Mouse (Mus musculus) left cerebral cortex, postnatal 4 days (tissue): ENCODE data around the gene Ifi47. TPM values are rescaled to one million over a fixed set of nuclear protein-coding genes. Genes with fewer than 3 reads are reported as not detected.
A peak's percentile ranks its signal among the peaks of the same experiment; 100 is the strongest.

Source experiments
- DNase-seq: peaks from one replicate; pipeline ENCODE4 v3.0.0-alpha.2; 2022
- intact Hi-C: fragments of 180-260 bp; cut with DNase I; formaldehyde crosslinking; loops from one replicate; pipeline ENCODE4 v1.15.1; 2025
- total RNA-seq, 2 experiments: library from RNA; stranded (reverse); gene quantifications; 2 replicates each; pipeline ENCODE4 v1.2.3; 2021

Ifi47 gene
- total RNA-seq, 2 experiments from 2014 or later, result 0.48 to 0.90 TPM

DNA sequence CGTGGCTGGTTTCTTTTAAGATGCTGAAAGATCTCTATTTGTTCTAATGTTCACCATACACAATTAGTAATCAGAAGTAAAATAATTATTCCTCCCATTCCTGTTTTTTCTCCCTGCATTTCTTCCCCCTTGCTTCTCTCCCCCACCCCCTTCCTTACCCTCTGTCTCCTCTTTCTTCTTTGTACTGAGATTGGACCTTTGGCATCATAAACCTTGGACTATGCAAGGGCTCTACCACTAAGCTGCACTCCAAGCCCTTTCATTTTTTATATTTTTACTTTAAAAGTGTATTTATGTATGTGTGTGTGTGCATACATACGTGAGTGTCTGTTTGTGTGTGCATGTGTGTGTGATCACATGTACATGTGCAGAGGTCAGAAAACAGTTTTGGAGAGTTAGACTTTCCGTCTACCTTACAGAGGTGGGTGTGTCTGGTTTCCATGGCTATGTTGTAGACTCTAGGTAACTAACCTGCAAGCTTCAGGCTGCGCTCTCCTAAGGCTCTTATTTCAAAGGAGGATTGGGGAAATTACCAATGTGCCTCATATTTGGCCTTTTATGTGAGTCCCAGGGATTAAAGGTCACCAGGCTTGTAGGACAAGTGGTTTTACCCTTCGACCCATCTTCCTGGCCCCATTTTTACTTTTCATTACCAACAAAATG is 12.7 kb downstream of the Ifi47 start:
- intact Hi-C loops, result no loop called here
- no peak for DNase-seq

DNA sequence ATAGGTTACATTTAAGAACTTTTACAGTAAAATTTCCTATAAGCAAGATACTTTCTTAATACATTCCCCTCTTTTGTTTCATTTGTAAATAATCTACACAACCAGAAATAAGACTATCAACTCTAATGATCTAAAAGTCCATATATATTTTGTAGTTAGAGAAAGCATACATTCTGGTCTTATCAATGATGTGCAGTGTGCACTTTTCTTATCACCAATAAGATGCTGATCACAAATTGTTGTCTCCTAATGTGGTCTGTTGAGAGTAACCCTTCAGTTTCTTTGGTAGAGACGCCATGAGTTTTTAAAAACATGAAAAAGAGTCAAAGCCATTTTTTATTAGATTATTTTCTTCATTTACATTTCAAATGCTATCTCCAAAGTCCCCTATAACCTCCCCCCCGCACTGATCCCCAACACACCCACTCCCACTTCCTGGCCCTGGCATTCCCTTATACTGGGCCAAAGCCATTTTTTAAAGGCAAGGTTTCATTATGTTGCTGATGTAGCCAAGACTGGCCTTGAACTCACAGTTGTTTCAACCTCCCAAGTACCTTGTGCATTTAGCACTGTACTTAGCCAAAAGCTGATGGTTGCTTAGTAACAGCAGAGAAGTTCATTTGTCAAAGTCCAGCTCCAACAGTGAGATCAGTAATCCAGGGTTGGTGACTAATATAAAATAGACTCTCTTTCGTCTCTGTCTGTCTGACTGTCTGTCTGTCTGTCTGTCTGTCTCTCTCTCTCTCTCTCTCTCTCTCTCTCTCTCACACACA is 13.5 kb downstream of the Ifi47 start:
- no peak for DNase-seq
- intact Hi-C loops, result no loop called here

DNA sequence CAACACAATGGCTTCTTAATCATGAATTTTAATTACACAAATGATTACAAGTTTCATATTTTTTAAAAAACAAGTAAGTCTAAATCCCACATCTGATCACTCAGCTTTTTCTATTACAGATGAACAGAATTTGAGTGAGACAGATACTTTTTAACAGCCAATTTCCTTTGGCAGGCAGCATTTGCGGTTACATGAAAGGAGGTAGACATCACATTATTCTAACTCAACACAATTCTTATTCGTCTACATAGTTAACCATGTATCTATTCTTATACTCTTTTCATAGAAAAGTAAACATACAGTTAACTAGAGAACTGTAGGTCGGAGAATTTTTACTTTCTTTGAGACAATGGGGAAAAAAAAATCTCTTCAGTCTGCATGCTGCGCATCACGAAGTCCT is 14.2 kb downstream of the Ifi47 start:
- DNase-seq, result no peak
- intact Hi-C loops, result no loop called here

DNA sequence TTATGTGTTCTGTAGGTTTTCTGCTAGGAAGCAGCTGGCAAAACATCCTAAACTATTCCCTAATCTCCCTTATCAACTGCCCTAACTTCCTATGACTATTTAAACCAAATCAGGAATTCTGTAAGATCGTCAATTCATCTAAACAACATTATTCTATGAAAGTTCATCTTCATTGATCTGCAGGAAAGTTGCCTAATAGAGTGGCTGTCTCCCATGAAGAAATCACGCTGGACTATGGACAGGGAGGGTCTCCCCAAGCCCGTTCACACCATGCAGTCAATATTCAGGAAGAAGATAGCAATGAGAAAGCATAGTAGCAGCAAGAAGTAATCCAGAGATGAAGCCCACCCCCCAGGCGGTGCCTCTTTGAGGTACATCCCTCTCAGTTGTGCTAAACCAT is 14.8 kb downstream of the Ifi47 start:
- intact Hi-C loops, result no loop called here
- DNase-seq, result no peak

DNA sequence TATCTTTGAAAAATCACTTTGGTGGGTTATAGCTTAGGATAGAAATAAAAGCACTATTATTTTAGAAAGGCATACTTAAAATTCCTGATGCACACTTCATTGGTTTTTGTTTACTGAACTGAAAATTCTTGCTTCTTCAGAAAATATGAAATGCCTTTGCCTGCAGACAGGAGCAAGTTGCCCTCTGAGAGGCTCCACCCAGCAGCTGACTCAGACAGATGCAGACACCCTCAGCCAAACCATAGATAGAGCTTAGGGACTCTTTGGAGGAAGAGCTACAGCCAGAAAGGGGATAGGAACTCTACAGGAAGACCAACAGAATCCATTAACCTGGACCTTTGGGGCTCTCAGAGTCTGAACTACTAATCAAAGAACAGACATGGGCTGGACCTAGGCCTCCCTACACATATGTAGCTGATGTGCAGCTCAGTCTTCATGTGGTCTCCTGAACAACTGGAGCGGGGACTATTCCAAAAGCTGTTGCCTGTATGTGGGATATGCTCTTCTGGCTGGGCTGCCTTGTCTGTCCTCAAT is 15.7 kb downstream of the Ifi47 start:
- DNase-seq, result no peak
- intact Hi-C loops, result no loop called here

DNA sequence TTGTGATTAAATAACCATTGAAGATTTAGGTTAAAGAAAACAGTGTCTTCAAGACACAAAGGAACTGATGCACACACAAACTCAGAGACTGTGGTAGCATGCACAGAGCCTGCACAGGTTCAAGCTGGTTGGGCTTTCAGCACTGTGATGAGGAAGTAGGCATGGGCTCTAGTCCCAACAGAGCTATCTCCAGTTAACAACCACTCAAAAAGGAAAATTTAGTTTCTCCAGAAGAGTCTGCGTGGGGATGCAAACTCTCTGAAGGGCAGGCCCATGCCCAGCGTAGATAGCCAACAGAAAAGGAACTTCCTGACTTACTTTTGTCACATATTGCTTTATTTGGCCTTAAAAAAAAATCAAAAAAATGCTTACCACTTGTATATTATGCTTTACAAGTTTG is 16.4 kb downstream of the Ifi47 start:
- intact Hi-C loops, result no loop called here
- DNase-seq, result no peak

DNA sequence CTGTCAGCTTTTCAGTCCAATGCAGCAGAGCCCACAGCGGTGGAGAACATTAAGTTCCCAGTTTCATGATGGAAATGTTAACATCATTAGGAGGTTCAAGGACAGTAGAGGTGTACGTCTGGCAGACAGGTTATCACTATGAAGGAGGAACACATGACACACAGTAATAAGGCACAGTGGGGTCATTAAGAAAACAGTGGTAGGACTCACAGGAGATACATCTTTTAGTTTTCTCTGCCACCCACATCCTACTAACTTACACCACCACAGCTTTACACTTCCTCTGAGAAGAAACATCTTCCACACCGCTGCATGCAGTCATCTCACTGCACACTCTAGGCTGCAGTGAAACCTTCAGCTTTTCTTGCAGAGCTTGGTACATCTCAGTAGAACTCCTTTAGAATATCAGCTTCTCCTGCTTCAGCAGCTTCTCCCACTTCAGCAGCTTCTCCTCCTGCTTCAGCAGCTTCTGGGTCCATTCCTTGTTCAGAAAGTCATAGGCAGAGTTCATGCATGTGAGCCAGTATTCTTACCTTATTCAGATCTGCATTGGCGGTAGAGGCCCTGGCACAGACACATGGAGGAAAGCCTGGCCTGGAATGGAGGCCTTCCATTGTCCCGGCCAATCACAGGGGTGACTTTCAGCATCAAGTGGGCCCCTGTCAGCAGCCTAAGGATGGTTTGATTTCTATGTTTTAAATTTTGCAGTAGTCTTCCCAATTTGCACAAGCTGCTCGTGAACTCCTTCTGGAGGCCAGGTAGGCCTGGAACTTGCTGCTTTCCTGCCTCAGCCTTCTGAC is 17.7 kb downstream of the Ifi47 start:
- no peak for DNase-seq
- intact Hi-C loops, result no loop called here

DNA sequence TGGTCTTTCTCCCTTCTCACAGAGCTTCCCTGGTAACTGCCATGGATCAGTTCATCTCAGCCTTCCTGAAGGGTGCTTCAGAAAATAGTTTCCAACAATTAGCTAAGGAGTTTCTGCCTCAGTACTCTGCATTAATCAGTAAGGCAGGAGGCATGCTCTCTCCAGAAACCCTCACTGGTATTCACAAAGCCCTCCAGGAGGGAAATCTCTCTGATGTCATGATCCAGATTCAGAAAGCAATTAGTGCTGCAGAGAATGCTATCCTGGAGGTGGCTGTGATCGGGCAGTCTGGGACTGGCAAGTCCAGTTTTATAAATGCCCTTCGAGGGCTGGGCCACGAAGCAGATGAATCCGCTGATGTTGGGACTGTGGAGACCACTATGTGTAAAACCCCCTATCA is 19.0 kb downstream of the Ifi47 start:
- DNase-seq, result no peak

DNA sequence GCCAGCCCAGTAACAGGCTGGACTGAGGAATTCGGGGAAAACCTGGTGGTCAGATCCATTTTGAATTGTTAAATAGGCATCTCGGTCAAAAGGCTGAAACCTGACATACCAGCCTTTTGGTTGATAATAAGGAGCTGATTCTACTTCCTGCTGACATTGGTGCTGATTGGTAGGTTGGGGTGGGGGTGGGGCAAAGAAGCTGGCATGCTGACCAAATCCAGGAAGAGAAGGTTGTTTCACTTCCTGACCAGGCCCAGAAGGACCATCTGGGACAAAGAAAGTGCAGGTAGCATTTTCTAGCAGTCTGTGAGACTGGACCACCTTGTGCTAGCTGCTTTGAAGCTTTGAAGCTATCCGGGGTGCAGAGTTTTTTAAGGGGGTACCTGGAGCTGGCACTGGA is 24.0 kb downstream of the Ifi47 start:
- no peak for DNase-seq
- intact Hi-C loops, result loop anchor here (5.0 kb wide), 1 partner anchor 228 kb away; the partner anchor contains the start of gene Irgm1

More for the DNA sequence above, 19.0 kb downstream of the Ifi47 start:
- intact Hi-C loops, result no loop called here

DNA sequence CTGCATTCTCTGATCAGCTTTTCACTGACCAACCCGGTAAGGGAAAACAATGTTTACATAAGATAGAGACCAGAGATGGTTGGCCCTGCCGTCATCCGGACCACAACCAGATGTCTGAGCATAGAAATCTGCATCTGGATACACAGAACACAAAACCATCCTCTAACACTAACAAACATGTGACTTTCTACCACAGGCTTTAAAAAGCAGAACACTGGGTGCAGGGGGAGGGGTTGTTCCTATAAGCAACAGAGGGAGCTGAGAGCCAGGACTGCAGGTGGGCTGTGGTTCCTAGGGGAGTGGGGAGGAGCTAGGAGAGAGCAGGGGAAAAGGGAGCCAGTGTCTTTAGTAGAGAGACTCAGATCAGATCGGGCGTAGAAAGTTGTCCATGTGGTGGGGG is 25.1 kb downstream of the Ifi47 start:
- DNase-seq, result no peak
- intact Hi-C loops, result loop anchor here (5.0 kb wide), 1 partner anchor 229 kb away; the partner anchor contains the start of gene Irgm1

DNA sequence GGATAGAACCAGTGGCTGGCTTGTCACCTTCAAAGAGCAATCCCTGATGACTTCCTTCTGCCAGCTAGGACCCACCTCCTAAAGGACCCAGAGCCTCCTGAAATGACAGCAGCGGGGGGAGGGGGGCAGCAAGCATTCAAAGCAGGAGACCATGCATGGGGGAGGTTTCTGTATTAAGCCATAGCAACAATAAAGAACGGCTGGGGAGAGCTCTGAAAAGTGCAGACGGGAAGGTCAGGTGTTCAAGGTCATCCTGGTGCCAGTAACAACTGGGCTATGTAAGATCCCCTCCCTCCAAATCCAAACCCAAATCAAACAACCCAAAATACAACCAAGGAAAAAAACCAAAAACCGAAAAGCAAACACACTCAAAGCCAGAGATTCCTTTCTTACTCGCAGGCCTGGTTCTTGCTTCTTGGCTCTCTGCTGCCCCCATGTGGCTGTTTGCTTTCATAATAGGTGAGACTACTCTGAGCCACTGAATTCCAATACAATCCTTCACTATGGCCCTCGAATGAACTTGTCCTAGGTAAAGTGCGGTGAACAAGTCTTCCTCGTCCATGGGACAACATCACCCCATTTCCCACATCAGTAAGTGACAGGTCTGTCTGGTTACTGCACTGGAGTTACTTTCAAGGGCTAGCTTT is 26.8 kb downstream of the Ifi47 start:
- intact Hi-C loops, result loop anchor here (5.0 kb wide), 1 partner anchor 231 kb away; the partner anchor contains the start of gene Irgm1
- DNase-seq, result peak; percentile 89

DNA sequence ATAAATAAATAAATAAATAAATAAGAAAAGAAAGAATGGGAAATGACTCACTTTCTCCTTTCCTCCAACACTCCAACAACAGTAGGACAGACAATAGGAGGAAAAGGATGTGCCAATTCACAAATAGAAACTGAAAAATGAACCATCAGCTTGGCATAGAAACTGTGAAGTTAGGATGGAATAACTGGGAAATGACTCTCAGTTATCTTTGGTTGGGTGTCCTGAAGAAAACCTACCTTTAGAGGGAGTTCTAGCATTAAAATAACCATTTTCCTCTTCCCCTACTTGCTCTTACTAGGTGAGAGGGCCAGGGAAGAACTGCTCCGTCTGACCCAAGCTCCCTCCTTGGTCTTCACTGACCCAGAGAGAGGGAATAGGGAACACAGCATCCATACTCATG is 29.4 kb downstream of the Ifi47 start:
- no peak for DNase-seq
- intact Hi-C loops, result loop anchor here (5.0 kb wide), 1 partner anchor 313 kb away; no protein-coding TSS in a partner anchor

DNA sequence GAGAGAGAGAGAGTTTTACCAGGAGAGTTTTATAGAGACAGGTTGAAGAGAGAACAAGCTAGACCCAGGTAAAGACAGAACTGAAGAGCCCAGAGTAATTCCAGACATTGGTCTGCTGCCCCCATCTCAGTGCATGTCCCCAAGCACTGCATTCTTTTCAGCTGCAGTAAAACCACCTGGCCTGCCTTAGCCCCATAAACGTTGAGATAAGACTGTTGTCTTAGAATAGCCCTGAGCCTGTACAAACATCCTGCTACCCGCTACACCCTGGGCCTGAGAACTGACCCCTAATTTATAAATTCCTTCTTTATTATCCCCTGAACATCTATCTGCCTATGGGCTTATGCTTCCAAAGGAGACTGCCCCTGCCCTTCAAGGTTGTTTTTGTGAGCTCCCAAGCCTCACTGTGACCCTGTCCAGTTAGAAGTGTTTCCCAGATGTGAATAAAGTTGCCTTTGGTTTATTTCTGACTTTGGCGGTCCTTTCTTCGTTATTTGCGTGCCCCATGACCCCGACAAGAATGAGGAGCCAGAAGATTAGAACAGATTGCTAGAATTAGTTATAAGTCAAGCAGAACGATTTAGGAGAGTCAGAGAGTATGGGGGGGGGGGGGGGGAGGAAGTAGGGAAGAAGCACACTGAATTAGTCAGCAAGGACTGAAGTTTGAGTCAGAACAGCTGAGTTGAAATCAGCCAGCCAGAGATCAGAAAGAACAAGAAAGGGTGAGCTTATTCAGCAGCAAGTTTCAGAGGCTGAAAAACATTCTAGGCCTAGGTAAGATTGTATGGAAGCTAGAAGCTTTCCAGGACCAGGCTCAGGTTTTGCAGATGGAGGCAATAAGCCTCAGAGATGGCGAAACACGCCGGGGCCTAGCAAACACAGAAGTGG is 31.5 kb downstream of the Ifi47 start:
- intact Hi-C loops, result loop anchor here (5.0 kb wide), 1 partner anchor 316 kb away; no protein-coding TSS in a partner anchor
- no peak for DNase-seq

DNA sequence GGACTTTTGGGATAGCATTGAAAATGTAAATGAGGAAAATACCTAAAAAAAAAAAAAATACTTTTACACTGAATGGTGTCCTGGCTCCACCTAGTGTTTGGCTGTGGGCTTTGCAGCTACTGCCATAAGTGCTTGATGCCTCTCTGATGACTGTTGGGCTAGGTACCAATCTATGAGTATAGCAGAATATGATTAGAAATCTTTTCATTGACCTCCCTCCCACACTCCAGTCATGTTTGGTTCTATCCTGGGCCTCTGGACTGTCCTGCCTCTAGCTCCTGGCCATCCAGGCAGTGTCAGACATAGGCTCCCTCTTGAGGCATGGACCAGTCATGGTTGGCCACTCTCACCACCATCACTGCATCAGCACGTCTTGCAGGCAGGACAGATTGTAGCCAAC is 32.4 kb downstream of the Ifi47 start:
- intact Hi-C loops, result loop anchor here (5.0 kb wide), 1 partner anchor 317 kb away; no protein-coding TSS in a partner anchor
- no peak for DNase-seq

DNA sequence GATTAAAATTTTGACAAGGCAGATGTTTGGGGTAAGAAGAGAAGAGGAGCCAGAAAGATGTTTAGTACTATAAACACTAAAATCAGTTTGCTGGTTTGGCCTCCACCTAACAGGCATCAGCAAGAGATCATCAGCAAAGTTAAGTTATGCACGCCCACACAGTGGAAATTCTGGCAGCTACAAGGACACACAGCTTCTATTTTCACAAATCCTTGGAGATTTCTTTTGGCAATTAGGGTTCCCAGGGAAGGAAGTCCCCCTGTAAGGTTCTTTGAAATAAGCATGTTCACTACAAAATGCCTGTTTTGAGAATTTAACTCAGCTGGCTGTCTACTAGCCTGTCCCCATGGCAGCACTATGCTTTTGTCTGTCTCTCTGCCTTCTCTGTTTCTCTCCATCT is 34.6 kb downstream of the Ifi47 start:
- DNase-seq, result no peak
- intact Hi-C loops, result no loop called here

DNA sequence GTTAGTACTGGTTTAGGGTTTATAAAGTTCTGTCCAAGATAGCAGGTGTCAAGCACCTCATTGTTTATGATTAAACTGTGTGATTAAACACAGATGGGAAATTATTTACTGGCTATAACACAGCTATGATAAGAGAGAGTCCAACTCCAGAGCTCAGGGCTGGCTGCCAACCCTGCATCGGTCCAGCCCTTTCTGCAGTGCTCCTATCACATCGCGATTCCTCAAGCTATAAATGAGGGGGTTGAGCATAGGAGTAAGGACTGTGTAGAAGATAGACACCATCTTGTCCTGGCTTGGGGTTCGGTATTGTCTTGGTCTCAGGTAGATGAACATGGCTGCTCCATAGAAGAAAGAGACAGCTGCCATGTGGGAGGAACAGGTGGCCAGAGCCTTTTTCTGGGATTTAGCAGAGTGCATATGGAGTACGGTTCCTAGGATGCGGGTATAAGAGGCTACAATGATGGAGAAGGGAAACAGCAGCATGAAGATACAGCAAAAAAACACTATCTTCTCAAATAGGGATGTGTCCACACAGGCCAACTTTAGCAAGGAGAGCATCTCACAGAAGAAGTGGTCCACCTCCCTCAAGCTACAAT is 36.3 kb downstream of the Ifi47 start:
- no peak for DNase-seq
- intact Hi-C loops, result no loop called here

DNA sequence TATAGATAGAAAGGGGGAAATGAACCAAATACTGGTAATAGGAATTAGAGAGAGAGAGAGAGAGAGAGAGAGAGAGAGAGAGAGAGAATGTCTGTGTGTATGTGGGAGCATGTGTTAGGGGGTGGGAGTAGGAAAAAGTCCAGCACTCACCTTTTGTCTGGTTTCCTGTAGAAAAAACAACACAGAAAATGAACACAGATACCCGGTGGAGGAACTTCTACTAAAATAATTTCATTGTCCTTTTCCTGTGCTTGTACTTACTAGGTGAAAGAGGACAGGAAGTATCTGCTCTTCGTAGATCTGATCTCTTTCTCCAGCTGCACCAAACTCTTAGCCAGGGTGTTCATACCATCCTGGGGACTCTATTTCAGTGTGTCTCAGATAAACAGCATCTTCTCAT is 37.8 kb downstream of the Ifi47 start:
- intact Hi-C loops, result no loop called here

DNA sequence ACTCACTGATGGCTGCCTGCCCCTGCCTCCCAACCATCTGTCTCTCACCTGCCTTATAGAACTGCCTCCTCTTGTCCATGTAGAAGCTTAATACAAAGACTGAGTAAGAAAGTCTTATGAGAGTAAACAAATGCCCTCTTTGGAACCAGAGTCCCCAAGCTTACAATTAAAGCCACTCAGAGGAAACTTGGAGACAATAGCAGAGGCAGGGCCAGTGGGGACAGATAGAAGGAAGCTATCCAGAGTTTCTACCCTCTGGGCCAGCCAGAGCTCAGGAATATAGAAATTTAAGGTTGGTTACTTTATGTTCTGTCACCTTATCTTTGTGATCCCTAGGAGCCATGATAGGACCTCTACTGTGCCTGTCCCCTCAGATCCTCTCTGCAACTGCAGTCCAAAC is 38.4 kb downstream of the Ifi47 start, which contains the start of gene Olfr1396:
TSS of gene Olfr1396 (minus strand) at position 101 of the 400 bp plus-strand sequence.
- DNase-seq, result no peak
- intact Hi-C loops, result no loop called here

More for the DNA sequence above, 37.8 kb downstream of the Ifi47 start:
- no peak for DNase-seq

DNA sequence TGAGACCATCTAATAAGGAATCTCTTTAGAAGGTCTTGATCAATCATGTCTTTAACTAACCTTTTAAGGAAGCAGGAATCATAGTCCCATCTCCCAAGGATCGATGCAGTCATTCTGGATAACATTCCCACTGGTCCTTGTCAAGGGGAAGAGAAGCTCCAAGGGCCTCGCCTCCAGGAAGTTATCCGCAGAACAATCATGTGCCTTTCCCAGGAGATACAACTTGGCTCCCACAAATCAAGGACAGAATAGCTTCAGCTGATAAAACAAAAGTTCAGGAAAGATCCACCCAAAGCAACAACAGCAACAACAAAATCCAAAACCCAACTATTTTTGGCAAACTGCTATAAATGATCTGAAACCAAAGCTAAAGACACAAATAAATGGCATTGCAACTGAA is 43.2 kb downstream of the Ifi47 start:
- DNase-seq, result no peak
- intact Hi-C loops, result no loop called here
